Mouse (Mus musculus): ENCODE results near the gene Atp6v1a. TPM values are rescaled to one million over a fixed set of nuclear protein-coding genes. Genes with fewer than 3 reads are reported as not detected.

The Atp6v1a gene
- 2.3 and 2.8 TPM in 2 replicates for polyA plus RNA-seq (2012; rRNA removed; ENCODE audit: low replicate concordance)

GRCm38 (mm10) chr16:44139536-44140185 lies at the start of gene Atp6v1a, which contains the start of gene Naa50:
Atp6v1a (minus strand) TSS chr16:44139705.
Naa50 (plus strand) TSS chr16:44139830.

GRCm38 (mm10) chr16:44173155-44173941 lies 33.8 kb upstream of the Atp6v1a start, which contains the start of gene Usf3:
Usf3 (plus strand) TSS chr16:44173246.

GRCm38 (mm10) chr16:44063025-44063894 lies 76.2 kb downstream of the Atp6v1a start, which contains the start of gene Gramd1c:
Gramd1c (minus strand) TSS chr16:44063345.

Other genes starting within 250 kb of the Atp6v1a start
- gene Ccdc191, start 249.9 kb downstream of the Atp6v1a start, polyA plus RNA-seq (2012; rRNA removed; ENCODE audit: low replicate concordance), result 0.58 and 0.71 TPM in 2 replicates
- 1.9 and 5.1 TPM in 2 replicates for gene Qtrt2, start 212.9 kb downstream of the Atp6v1a start, polyA plus RNA-seq (2012; rRNA removed; ENCODE audit: low replicate concordance)
- 1.9 and 3.9 TPM in 2 replicates for gene Zdhhc23, start 159.9 kb downstream of the Atp6v1a start, polyA plus RNA-seq (2012; rRNA removed; ENCODE audit: low replicate concordance)
- gene Gramd1c, start 76.4 kb downstream of the Atp6v1a start, polyA plus RNA-seq (2012; rRNA removed; ENCODE audit: low replicate concordance), result 0.23 and 0.65 TPM in 2 replicates
- 5.6 and 6.0 TPM in 2 replicates for gene Naa50, start 125 bp upstream of the Atp6v1a start, polyA plus RNA-seq (2012; rRNA removed; ENCODE audit: low replicate concordance)
- gene Usf3, start 33.5 kb upstream of the Atp6v1a start, polyA plus RNA-seq (2012; rRNA removed; ENCODE audit: low replicate concordance), result 3.1 and 5.0 TPM in 2 replicates
- gene Sidt1, start 193.5 kb upstream of the Atp6v1a start, polyA plus RNA-seq (2012; rRNA removed; ENCODE audit: low replicate concordance), result 1.3 and 3.9 TPM in 2 replicates
- 1.3 and 2.1 TPM in 2 replicates for gene Spice1, start 207.4 kb upstream of the Atp6v1a start, polyA plus RNA-seq (2012; rRNA removed; ENCODE audit: low replicate concordance)